Mouse (Mus musculus): ENCODE measurements at regions not wholly inside any gene's neighbourhood (a gene's known extent, or its start where the extent isn't known, plus 50 kb on each side); places are given as distances from the start of the nearest gene placed in this dataset.

- no peaks in the 10 kb centered on the region for H3K36me3 ChIP-seq (replicated peaks; ENCODE audit: control insufficient read depth, insufficient read depth, low read depth)
- H3K27ac ChIP-seq = no peak overlapping the region
- H3K4me1 ChIP-seq (replicated peaks; ENCODE audit: control insufficient read depth in 2 of 2, insufficient read depth in 2 of 2, low read length in 1 of 2) = no peaks in the 10 kb centered on the region
- H3K9me3 ChIP-seq (ENCODE audit: control insufficient read depth, low read length) = no peaks in the 10 kb centered on the region
- no peaks in the 10 kb centered on the region for H3K27me3 ChIP-seq (ENCODE audit: control insufficient read depth, insufficient read depth, low read length)
- no peak overlapping the region for H3K9ac ChIP-seq (replicated peaks)
- WGBS (ENCODE audit: insufficient replicate concordance) = 58% methylated on average over 3 of the region's 3 CpGs
- ATAC-seq (ENCODE audit: insufficient read depth) (no peak), DNase-seq (ENCODE audit: low read depth in 3 of 3, low spot score in 3 of 3) (no peak)
- no peak overlapping the region for H3K4me2 ChIP-seq (ENCODE audit: low read depth)
- no peak overlapping the region for H3K4me3 ChIP-seq (ENCODE audit: insufficient read depth in 1 of 2, low read depth in 2 of 2, low read length in 2 of 2)
- no peak for TF ChIP-seq CTCF (IDR thresholded peaks at IDR 0.05; ENCODE audit: low read depth)
- TF ChIP-seq EP300 (IDR thresholded peaks at IDR 0.05; ENCODE audit: low read depth) = no peak
Measured at GRCm38 (mm10) chr4:70797935-70798334, 263.1 kb upstream of the Megf9 start.

- WGBS (ENCODE audit: insufficient replicate concordance) = 21% methylated on average over 2 of the region's 2 CpGs
- no peaks in the 10 kb centered on the region for H3K4me1 ChIP-seq (replicated peaks; ENCODE audit: control insufficient read depth in 2 of 2, insufficient read depth in 2 of 2, low read length in 1 of 2)
- no peak overlapping the region for H3K4me3 ChIP-seq (ENCODE audit: insufficient read depth in 1 of 2, low read depth in 2 of 2, low read length in 2 of 2)
- H3K9me3 ChIP-seq (ENCODE audit: control insufficient read depth, low read length) = no peaks in the 10 kb centered on the region
- no peak for DNase-seq (ENCODE audit: low read depth in 3 of 3, low spot score in 3 of 3)
- H3K4me2 ChIP-seq (ENCODE audit: low read depth) = no peak overlapping the region
- H3K27ac ChIP-seq = no peak overlapping the region
- ATAC-seq (ENCODE audit: insufficient read depth) = no peak
- no peak for TF ChIP-seq CTCF (IDR thresholded peaks at IDR 0.05; ENCODE audit: low read depth)
- no peak overlapping the region for H3K9ac ChIP-seq (replicated peaks)
- H3K36me3 ChIP-seq (replicated peaks; ENCODE audit: control insufficient read depth, insufficient read depth, low read depth) = no peaks in the 10 kb centered on the region
- H3K27me3 ChIP-seq (ENCODE audit: control insufficient read depth, insufficient read depth, low read length) = no peaks in the 10 kb centered on the region
Measured at GRCm38 (mm10) chr4:70783487-70783886, 248.7 kb upstream of the Megf9 start.

DNA sequence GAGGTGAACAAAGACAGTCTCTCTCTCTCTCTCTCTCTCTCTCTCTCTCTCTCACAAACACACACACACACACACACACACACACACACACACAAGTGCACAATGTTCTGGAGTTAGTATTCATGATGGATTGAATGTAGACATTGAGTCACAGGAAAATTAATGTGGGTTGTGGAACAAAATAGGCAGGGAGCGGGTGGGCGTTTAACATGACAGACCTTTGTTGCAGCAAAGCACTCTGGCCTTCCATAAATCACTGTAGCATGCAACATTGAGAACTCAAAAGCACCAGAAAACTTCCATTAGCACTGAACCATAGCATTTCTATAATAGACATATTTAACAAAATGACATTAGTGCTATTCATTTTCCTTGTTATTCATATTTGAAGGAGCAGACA lies 246.8 kb upstream of the Megf9 start:
- Histone ChIP-seq H3K9me3 (ENCODE audit: control insufficient read depth, low read length) (no peaks in the 10 kb centered on the region), H3K9ac (replicated peaks) (no peak overlapping the region), H3K36me3 (replicated peaks; ENCODE audit: control insufficient read depth, insufficient read depth, low read depth) (no peaks in the 10 kb centered on the region), H3K4me1 (replicated peaks; ENCODE audit: control insufficient read depth in 2 of 2, insufficient read depth in 2 of 2, low read length in 1 of 2) (no peaks in the 10 kb centered on the region), H3K27me3 (ENCODE audit: control insufficient read depth, insufficient read depth, low read length) (no peaks in the 10 kb centered on the region), H3K4me3 (ENCODE audit: insufficient read depth in 1 of 2, low read depth in 2 of 2, low read length in 2 of 2) (no peak overlapping the region), H3K4me2 (ENCODE audit: low read depth) (no peak overlapping the region), H3K27ac (no peak overlapping the region)
- no peak for TF ChIP-seq CTCF (IDR thresholded peaks at IDR 0.05; ENCODE audit: low read depth)
- TF ChIP-seq EP300 (IDR thresholded peaks at IDR 0.05; ENCODE audit: low read depth) = no peak
- WGBS (ENCODE audit: insufficient replicate concordance) = 69% methylated on average over 2 of the region's 2 CpGs
- DNase-seq (ENCODE audit: low read depth in 3 of 3, low spot score in 3 of 3) = no peak
- no peak for ATAC-seq (ENCODE audit: insufficient read depth)

GRCm38 (mm10) chr4:70776273-70776672 lies 241.5 kb upstream of the Megf9 start:
- Histone ChIP-seq H3K4me1 (replicated peaks; ENCODE audit: control insufficient read depth in 2 of 2, insufficient read depth in 2 of 2, low read length in 1 of 2) (no peaks in the 10 kb centered on the region), H3K4me3 (ENCODE audit: insufficient read depth in 1 of 2, low read depth in 2 of 2, low read length in 2 of 2) (no peak overlapping the region), H3K27me3 (ENCODE audit: control insufficient read depth, insufficient read depth, low read length) (no peaks in the 10 kb centered on the region), H3K27ac (no peak overlapping the region), H3K9me3 (ENCODE audit: control insufficient read depth, low read length) (no peaks in the 10 kb centered on the region), H3K4me2 (ENCODE audit: low read depth) (no peak overlapping the region), H3K9ac (replicated peaks) (no peak overlapping the region), H3K36me3 (replicated peaks; ENCODE audit: control insufficient read depth, insufficient read depth, low read depth) (no peaks in the 10 kb centered on the region)
- TF ChIP-seq EP300 (IDR thresholded peaks at IDR 0.05; ENCODE audit: low read depth) (no peak), CTCF (IDR thresholded peaks at IDR 0.05; ENCODE audit: low read depth) (no peak)
- DNase-seq (ENCODE audit: low read depth in 3 of 3, low spot score in 3 of 3) (no peak), ATAC-seq (ENCODE audit: insufficient read depth) (no peak)
- 9% methylated on average over 1 of the region's 1 CpGs for WGBS (ENCODE audit: insufficient replicate concordance)

DNA sequence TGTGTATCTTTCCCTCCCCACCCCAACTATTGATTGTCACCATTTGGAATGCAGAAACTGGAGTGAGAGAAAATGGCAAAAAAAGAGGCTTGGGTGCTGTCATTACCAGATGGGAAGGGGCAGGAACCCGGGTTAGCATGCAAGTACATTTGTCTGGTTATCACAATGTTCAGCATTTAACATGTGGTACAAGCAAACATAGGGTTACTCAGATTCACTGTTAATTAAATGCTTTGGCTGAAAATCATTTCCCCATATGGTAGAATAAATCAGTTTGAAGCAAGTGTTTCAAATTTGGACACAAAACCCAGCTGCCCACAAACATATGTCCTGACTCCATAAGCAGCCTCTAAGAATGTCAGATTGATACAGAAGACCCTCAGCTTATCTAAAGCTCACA lies 208.6 kb upstream of the Megf9 start:
- WGBS (ENCODE audit: insufficient replicate concordance) = 46% methylated on average over 1 of the region's 1 CpGs
- Histone ChIP-seq H3K27me3 (ENCODE audit: control insufficient read depth, insufficient read depth, low read length) (no peaks in the 10 kb centered on the region), H3K4me3 (ENCODE audit: insufficient read depth in 1 of 2, low read depth in 2 of 2, low read length in 2 of 2) (no peak overlapping the region), H3K9me3 (ENCODE audit: control insufficient read depth, low read length) (no peaks in the 10 kb centered on the region), H3K4me2 (ENCODE audit: low read depth) (no peak overlapping the region), H3K27ac (no peak overlapping the region), H3K9ac (replicated peaks) (no peak overlapping the region), H3K36me3 (replicated peaks; ENCODE audit: control insufficient read depth, insufficient read depth, low read depth) (no peaks in the 10 kb centered on the region), H3K4me1 (replicated peaks; ENCODE audit: control insufficient read depth in 2 of 2, insufficient read depth in 2 of 2, low read length in 1 of 2) (no peaks in the 10 kb centered on the region)
- TF ChIP-seq EP300 (IDR thresholded peaks at IDR 0.05; ENCODE audit: low read depth) (no peak), CTCF (IDR thresholded peaks at IDR 0.05; ENCODE audit: low read depth) (no peak)
- ATAC-seq (ENCODE audit: insufficient read depth) (no peak), DNase-seq (ENCODE audit: low read depth in 3 of 3, low spot score in 3 of 3) (no peak)

DNA sequence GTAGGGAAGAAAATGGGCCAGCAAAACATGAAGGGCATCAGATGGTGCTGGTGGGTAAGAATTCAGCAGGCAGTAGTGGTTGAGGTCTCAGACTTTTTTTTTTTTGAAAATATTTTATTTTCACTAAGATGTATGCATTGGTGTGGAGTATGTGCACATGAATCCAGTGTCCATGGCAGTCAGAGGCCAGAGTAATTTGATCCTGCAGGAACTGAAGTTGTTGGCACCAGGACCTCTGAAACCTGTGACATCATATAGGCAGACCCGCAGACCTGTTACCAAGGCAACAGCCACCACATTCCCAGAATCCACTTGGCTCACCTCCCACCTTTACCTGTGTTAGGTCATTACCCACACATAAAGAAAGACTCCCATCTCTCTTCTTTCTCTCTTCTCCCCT lies 207.2 kb upstream of the Megf9 start:
- WGBS (ENCODE audit: insufficient replicate concordance) = 26% methylated on average over 1 of the region's 1 CpGs
- Histone ChIP-seq H3K36me3 (replicated peaks; ENCODE audit: control insufficient read depth, insufficient read depth, low read depth) (no peaks in the 10 kb centered on the region), H3K9ac (replicated peaks) (no peak overlapping the region), H3K4me2 (ENCODE audit: low read depth) (no peak overlapping the region), H3K27me3 (ENCODE audit: control insufficient read depth, insufficient read depth, low read length) (no peaks in the 10 kb centered on the region), H3K4me3 (ENCODE audit: insufficient read depth in 1 of 2, low read depth in 2 of 2, low read length in 2 of 2) (no peak overlapping the region), H3K27ac (no peak overlapping the region), H3K9me3 (ENCODE audit: control insufficient read depth, low read length) (no peaks in the 10 kb centered on the region), H3K4me1 (replicated peaks; ENCODE audit: control insufficient read depth in 2 of 2, insufficient read depth in 2 of 2, low read length in 1 of 2) (no peaks in the 10 kb centered on the region)
- DNase-seq (ENCODE audit: low read depth in 3 of 3, low spot score in 3 of 3) (no peak), ATAC-seq (ENCODE audit: insufficient read depth) (no peak)
- TF ChIP-seq EP300 (IDR thresholded peaks at IDR 0.05; ENCODE audit: low read depth) = no peak
